Comparison of ENCODE assay signal across 31 mouse cellular contexts in genomic region chr5:136692784-136693183, GRCm38 (mm10). TPM values are rescaled to one million over a fixed set of nuclear protein-coding genes. Genes with fewer than 3 reads are reported as not detected.
"Had no signal": no experiment of that assay in that cellular context is flagged by ENCODE, and none has a peak within 500 bp of the region (broad histone marks: within the 10 kb centered on the region; RNA-seq: fewer than 3 reads in every experiment).

Gene Myl10, plus strand, starts transcription at chr5:136693146.

- H3K4me3 ChIP-seq: layer of hippocampus, adult 2 months; left cerebral cortex, adult 2 months; liver, embryonic 13.5 days; neural tube, embryonic 12.5 days; neural tube, embryonic 15.5 days; stomach, embryonic 15.5 days had no signal

- H3K27ac ChIP-seq: kidney, postnatal 0 days; layer of hippocampus, adult 2 months; left cerebral cortex, adult 2 months; liver, embryonic 13.5 days; neural tube, embryonic 12.5 days; neural tube, embryonic 15.5 days; stomach, embryonic 15.5 days had no signal

- H3K4me1 ChIP-seq: liver, embryonic 13.5 days; neural tube, embryonic 12.5 days; neural tube, embryonic 15.5 days; stomach, embryonic 15.5 days had no signal

- H3K36me3 ChIP-seq: liver, embryonic 13.5 days; neural tube, embryonic 12.5 days; neural tube, embryonic 15.5 days; stomach, embryonic 15.5 days had no signal

- H3K27me3 ChIP-seq: liver, embryonic 13.5 days; neural tube, embryonic 12.5 days; neural tube, embryonic 15.5 days; stomach, embryonic 15.5 days had no signal

- H3K9ac ChIP-seq: liver, embryonic 13.5 days; neural tube, embryonic 12.5 days; neural tube, embryonic 15.5 days; stomach, embryonic 15.5 days had no signal

- H3K4me2 ChIP-seq: liver, embryonic 13.5 days; midbrain, embryonic 11.5 days; neural tube, embryonic 12.5 days; neural tube, embryonic 15.5 days; stomach, embryonic 15.5 days had no signal

- H3K9me3 ChIP-seq: liver, embryonic 13.5 days; neural tube, embryonic 12.5 days; neural tube, embryonic 15.5 days; stomach, embryonic 15.5 days had no signal

- DNase-seq: kidney, adult 2 months; kidney, postnatal 25 days; layer of hippocampus, postnatal 36 days; liver, embryonic 13.5 days; lung, adult 2 months; lung, postnatal 14 days; lung, postnatal 4 days; midbrain, embryonic 14.5 days; right cerebral cortex, postnatal 25 days; spleen, adult 18-20 months had no signal

- ATAC-seq: intestine, postnatal 0 days had no signal

RNA-seq across cellular contexts. Expression of gene Myl10, which starts in this region (rescaled TPM):
- total RNA-seq: layer of hippocampus, adult 2 months; layer of hippocampus, postnatal 10 days; layer of hippocampus, postnatal 36 days; left cerebral cortex, adult 2 months; left cerebral cortex, postnatal 10 days; left cerebral cortex, postnatal 36 days; liver, adult 2 months; midbrain, postnatal 0 days had no signal
- polyA plus RNA-seq: intestine, embryonic 14.5 days; intestine, postnatal 0 days; kidney, adult 2 months; kidney, embryonic 14.5 days; kidney, postnatal 0 days; large intestine, adult 2 months; limb, embryonic 11.5 days; limb, embryonic 14.5 days; liver, adult 2 months; liver, embryonic 13.5 days; liver, embryonic 16.5 days; lung, adult 2 months; lung, embryonic 16.5 days; midbrain, embryonic 11.5 days; midbrain, embryonic 14.5 days; midbrain, postnatal 0 days; neural tube, embryonic 12.5 days; neural tube, embryonic 15.5 days; urinary bladder, adult 2 months had no signal
